Mouse (Mus musculus) ZHBTc4 (cell line): ENCODE measurements around the gene Swi5.
A peak's percentile ranks its signal among the peaks of the same experiment; 100 is the strongest.
"Not testable (repeated sequence)": the region's sequence is repeated elsewhere in the genome, so short reads cannot be mapped to it uniquely, and the experiment has no call there.

Experiments used
- DNase-seq: peaks from one replicate; pipeline ENCODE4 v3.0.0-alpha.2; 2011; ENCODE audit warnings: low read depth, low spot score

The Swi5 gene

GRCm38 (mm10) chr2:32311443-32312317 lies 23.8 kb upstream of the Swi5 start:
- no peak for DNase-seq

GRCm38 (mm10) chr2:32310096-32310845 lies 22.4 kb upstream of the Swi5 start:
- no peak for DNase-seq

GRCm38 (mm10) chr2:32308870-32309568 lies 21.1 kb upstream of the Swi5 start:
- no peak for DNase-seq

- peak; percentile 79 for DNase-seq
Observed at GRCm38 (mm10) chr2:32307941-32308760, 20.3 kb upstream of the Swi5 start.

- no peak for DNase-seq
Observed at GRCm38 (mm10) chr2:32307247-32307798, 19.4 kb upstream of the Swi5 start.

- no peak for DNase-seq
Observed at GRCm38 (mm10) chr2:32306176-32306575, 18.3 kb upstream of the Swi5 start.

GRCm38 (mm10) chr2:32305668-32306067 lies 17.8 kb upstream of the Swi5 start:
- no peak for DNase-seq

- peak; percentile 78 for DNase-seq
Observed at GRCm38 (mm10) chr2:32304145-32304832, 16.4 kb upstream of the Swi5 start.

GRCm38 (mm10) chr2:32302952-32303351 lies 15.1 kb upstream of the Swi5 start:
- peak; percentile 28 for DNase-seq

GRCm38 (mm10) chr2:32299469-32299868 lies 11.6 kb upstream of the Swi5 start:
- DNase-seq: no peak

- not testable (repeated sequence) for DNase-seq
Observed at GRCm38 (mm10) chr2:32295842-32296241, 8.0 kb upstream of the Swi5 start.

GRCm38 (mm10) chr2:32295285-32295684 lies 7.4 kb upstream of the Swi5 start:
- no peak for DNase-seq

- no peak for DNase-seq
Observed at GRCm38 (mm10) chr2:32294348-32294747, 6.5 kb upstream of the Swi5 start.

- DNase-seq: peak; percentile 80
Observed at GRCm38 (mm10) chr2:32289578-32289977, 1.7 kb upstream of the Swi5 start.

GRCm38 (mm10) chr2:32288371-32288931 lies 576 bp upstream of the Swi5 start:
- no peak for DNase-seq

GRCm38 (mm10) chr2:32287334-32287840 lies 488 bp downstream of the Swi5 start, which contains the start of gene Golga2:
TSS of gene Golga2 (plus strand) at chr2:32287384.
- DNase-seq: peak; percentile 69

GRCm38 (mm10) chr2:32283986-32284385 lies 3.9 kb downstream of the Swi5 start:
- no peak for DNase-seq

GRCm38 (mm10) chr2:32282727-32283126 lies 5.1 kb downstream of the Swi5 start:
- peak; percentile 89 for DNase-seq

- no peak for DNase-seq
Observed at GRCm38 (mm10) chr2:32282289-32282688, 5.6 kb downstream of the Swi5 start.

GRCm38 (mm10) chr2:32275823-32276222 lies 12.1 kb downstream of the Swi5 start:
- no peak for DNase-seq
